Mouse (Mus musculus) stomach, embryonic 16.5 days (tissue): Measurements from ENCODE around the gene Pnpo. TPM values are rescaled to one million over a fixed set of nuclear protein-coding genes. Genes with fewer than 3 reads are reported as not detected.

Source experiments
- ATAC-seq: fragments of 200-750 bp; cut with Nextera tagmentation; 2 replicates; pipeline ENCODE4 v1.8.0; 2017; ENCODE audit warnings: moderate number of reproducible peaks, moderate TSS enrichment; ENCODE audit not compliant: insufficient read depth, low FRiP score
- H3K27ac ChIP-seq: fragments of 300-500 bp; sonication (generic); 2 replicates; pipeline ENCODE4 v1.5.1; 2014; ENCODE audit warnings: low read length
- H3K27me3 ChIP-seq: fragments of 300-500 bp; sonication (generic); 2 replicates; pipeline ENCODE4 v1.6.1; 2014; ENCODE audit warnings: low read length, control low read depth, mixed read lengths; ENCODE audit not compliant: control insufficient read depth, insufficient read depth
- H3K36me3 ChIP-seq: fragments of 300-500 bp; sonication (generic); 2 replicates; pipeline ENCODE4 v1.6.1; 2014; ENCODE audit warnings: low read length; ENCODE audit not compliant: control insufficient read depth, insufficient read depth
- H3K4me1 ChIP-seq: fragments of 300-500 bp; sonication (generic); 2 replicates; pipeline ENCODE4 v1.6.1; 2014; ENCODE audit warnings: low read length, control low read depth, mixed read lengths; ENCODE audit not compliant: control insufficient read depth, insufficient read depth
- H3K4me2 ChIP-seq: fragments of 300-500 bp; sonication (generic); 2 replicates; pipeline ENCODE4 v1.6.1; 2014; ENCODE audit warnings: low read depth, low read length, mixed read lengths
- H3K4me3 ChIP-seq: fragments of 300-500 bp; sonication (generic); replicated peaks from 2 replicates; pipeline ENCODE4 v1.5.1; 2014; ENCODE audit warnings: mild to moderate bottlenecking, low read length
- H3K9ac ChIP-seq: fragments of 300-500 bp; sonication (generic); 2 replicates; pipeline ENCODE4 v1.6.1; 2014; ENCODE audit warnings: low read length
- H3K9me3 ChIP-seq: fragments of 300-500 bp; sonication (generic); replicated peaks from 2 replicates; pipeline ENCODE4 v1.6.1; 2016; ENCODE audit warnings: low read length, control low read depth; ENCODE audit not compliant: control insufficient read depth
- WGBS: fragments of 180-500 bp; shearing (Covaris S2); extraction: QIAGEN DNeasy Blood & Tissue Kit; methylation state at CpG from one replicate; pipeline ENCODE4 v1.1.7; 2014; 5-methylcytosine and 5-hydroxymethylcytosine counted together
- polyA plus RNA-seq: library from polyadenylated mRNA; unstranded; fragments of >200 nt; fragmentation: Nextera tagmentation; extraction: Ambion mirVana; gene quantifications from 2 replicates; pipeline ENCODE4 v1.2.1, GENCODE M21; 2015

Gene Pnpo
- 70.7 and 76.8 TPM in 2 replicates for polyA plus RNA-seq

DNA sequence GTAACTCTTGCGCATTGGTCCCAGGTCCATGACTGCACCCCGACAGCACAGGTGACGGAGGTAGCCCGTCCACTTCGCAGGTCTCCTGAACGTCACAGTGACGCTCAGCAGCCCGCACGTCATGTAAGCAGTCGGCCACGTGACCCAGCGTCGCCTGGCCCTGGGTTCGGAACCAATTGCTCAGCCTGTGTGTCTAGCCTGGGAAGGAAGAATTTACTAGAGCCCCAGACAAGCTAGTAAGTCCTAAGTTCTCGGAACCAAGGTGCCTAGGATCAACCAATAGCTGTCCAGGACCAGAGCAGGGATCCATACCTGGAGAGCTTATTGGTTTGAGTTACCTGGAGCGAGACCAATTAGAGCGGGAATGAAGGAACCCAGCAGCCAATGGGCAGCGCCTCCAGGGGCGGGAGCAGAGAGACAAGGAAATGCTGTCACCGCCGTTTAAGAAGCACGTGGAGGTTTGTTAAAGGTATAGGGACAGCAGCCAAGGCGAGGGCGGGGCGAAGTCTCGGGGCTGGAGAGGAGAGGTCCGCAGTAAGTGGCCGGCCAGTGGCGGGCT lies at the start of gene Pnpo:
TSS of gene Pnpo (minus strand) at position 241 of the 559 bp plus-strand sequence.
- WGBS, result under 1% methylated on average over 29 of the region's 29 CpGs
- Histone ChIP-seq H3K9me3 (no peaks in the 10 kb centered on the region), H3K4me2 (peak within 1 kb of the TSS; percentile 93), H3K27me3 (no peaks in the 10 kb centered on the region), H3K36me3 (no peaks in the 10 kb centered on the region), H3K27ac (peak within 1 kb of the TSS; percentile 72), H3K4me3 (peak within 1 kb of the TSS; percentile 63), H3K4me1 (0 out of 2 replicates have a peak, but pooled peaks cover 11% of the 10 kb centered on the region), H3K9ac (peak within 1 kb of the TSS; percentile 74)
- ATAC-seq, result peak; percentile 95

DNA sequence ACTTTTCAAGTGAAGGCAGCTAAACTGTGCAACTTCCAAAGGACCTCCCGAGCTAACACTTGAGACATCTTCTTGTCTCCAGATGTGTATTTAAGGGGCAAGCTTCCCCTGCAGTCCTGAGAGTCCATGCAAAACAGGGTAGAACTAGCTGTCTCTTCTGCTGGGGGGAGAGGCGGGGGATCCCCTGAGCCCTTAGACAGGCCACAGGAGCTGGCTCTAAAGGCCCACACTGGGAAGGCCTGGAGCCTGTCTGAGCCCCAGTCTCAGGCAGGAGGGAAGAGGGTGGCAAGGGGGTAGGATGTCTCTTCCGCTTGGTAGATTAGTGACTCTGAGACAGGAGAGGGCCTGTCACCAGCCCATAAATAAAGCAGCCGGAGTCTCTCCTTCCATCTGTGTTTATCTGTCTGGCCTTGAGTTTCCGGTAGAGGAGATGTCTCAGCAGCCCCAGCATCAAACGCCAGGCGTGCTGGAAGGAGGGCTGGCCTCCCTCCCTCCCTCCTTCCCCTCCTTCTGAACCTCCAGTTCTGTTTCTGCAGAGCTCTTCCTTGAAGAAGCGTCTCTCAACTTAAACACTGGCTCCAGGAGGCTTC lies 49.0 kb upstream of the Pnpo start:
- H3K27ac ChIP-seq, result peak overlapping the region; percentile 70; the same call in 1 of the 2 replicates
- no peaks in the 10 kb centered on the region for H3K27me3 ChIP-seq
- no peaks in the 10 kb centered on the region for H3K36me3 ChIP-seq
- no peaks in the 10 kb centered on the region for H3K9me3 ChIP-seq
- H3K4me2 ChIP-seq, result no peak overlapping the region
- 38% methylated on average over 8 of the region's 8 CpGs for WGBS
- 0 out of 2 replicates have a peak, but pooled peaks have one; percentile 21 for ATAC-seq
- no peak overlapping the region for H3K9ac ChIP-seq
- no peak overlapping the region for H3K4me3 ChIP-seq
- H3K4me1 ChIP-seq, result peaks cover 15% of the 10 kb centered on the region; the same call in 1 of the 2 replicates

DNA sequence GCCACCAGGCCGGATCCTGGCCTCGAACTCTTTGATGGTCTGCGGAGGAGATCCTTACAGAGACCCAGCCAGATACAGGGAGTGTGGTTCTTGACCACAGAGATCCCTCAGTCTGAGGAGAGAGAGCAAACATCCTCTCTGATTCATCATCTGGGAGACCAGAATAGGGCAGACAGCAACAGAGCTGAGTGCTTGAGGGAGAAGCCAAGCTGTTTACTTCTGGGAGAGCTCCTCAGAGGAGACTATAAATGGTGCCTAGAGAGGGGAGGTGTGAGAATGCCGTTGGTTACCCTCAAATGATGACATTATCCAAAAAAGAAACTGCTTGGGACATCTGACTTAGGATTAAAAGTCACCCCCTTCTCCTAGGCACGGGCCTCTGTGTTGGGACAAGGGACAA lies 47.7 kb upstream of the Pnpo start:
- 69% methylated on average over 5 of the region's 5 CpGs for WGBS
- Histone ChIP-seq H3K4me2 (no peak overlapping the region), H3K27ac (no peak overlapping the region), H3K4me1 (peaks cover 9% of the 10 kb centered on the region; the same call in 1 of the 2 replicates), H3K36me3 (no peaks in the 10 kb centered on the region), H3K27me3 (no peaks in the 10 kb centered on the region; the same call in none of the 2 replicates), H3K9me3 (no peaks in the 10 kb centered on the region), H3K9ac (no peak overlapping the region), H3K4me3 (no peak overlapping the region)
- no peak for ATAC-seq

DNA sequence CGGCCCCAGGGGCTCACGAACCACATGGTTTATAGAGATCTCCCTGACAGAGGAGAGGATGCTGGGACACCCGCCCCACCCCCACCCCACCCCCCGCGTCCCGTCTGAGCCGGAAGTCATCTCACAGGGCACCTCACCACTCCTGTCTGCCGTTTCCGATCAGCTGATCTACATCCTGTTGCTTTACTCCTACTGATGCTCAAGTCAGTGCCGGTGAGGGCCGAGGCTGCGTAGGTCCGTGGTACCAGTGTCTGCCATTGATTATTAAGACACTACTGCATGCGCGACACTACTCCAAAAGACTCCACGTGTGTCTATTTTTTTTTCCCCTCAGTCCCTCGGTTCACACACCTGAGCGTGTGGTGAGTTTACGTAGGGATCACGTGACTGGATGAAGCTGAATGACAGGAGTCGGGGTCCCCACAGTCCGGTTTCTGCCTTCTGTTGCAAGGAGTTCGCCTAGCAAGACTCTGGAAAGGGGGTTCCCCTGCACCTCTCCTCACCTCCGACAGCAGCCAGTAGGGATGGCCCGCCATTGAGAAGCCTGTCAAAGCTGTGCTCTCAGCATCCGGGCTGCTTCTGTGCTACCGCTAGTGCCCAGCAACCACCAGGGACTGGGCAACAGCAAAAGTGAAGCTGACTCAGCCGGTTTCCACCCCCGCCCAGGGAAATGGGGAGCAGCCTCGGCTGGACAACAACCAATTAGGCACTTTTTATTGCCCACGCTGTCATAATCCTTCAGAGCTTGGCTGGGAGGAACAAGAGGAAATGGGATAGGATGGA lies 44.3 kb upstream of the Pnpo start:
- Histone ChIP-seq H3K9ac (peak overlapping the region; percentile 21), H3K27ac (no peak overlapping the region), H3K36me3 (no peaks in the 10 kb centered on the region), H3K4me3 (peak overlapping the region; percentile 12), H3K4me2 (peak overlapping the region; percentile 45), H3K27me3 (no peaks in the 10 kb centered on the region; the same call in none of the 2 replicates), H3K9me3 (no peaks in the 10 kb centered on the region), H3K4me1 (peaks cover 9% of the 10 kb centered on the region; the same call in 1 of the 2 replicates)
- ATAC-seq, result 0 out of 2 replicates have a peak, but pooled peaks have one; percentile 15
- WGBS, result 6% methylated on average over 31 of the region's 31 CpGs

- Histone ChIP-seq H3K27ac (no peak overlapping the region), H3K4me2 (no peak overlapping the region), H3K4me1 (peaks cover 9% of the 10 kb centered on the region; the same call in 1 of the 2 replicates), H3K36me3 (no peaks in the 10 kb centered on the region), H3K4me3 (no peak overlapping the region), H3K9ac (no peak overlapping the region), H3K9me3 (no peaks in the 10 kb centered on the region), H3K27me3 (no peaks in the 10 kb centered on the region; the same call in none of the 2 replicates)
- ATAC-seq, result no peak
- WGBS, result 34% methylated on average over 3 of the region's 3 CpGs
Measured at GRCm38 (mm10) chr11:96986463-96986862, 42.7 kb upstream of the Pnpo start.

GRCm38 (mm10) chr11:96984903-96985302 lies 41.1 kb upstream of the Pnpo start:
- H3K27me3 ChIP-seq, result no peaks in the 10 kb centered on the region; the same call in none of the 2 replicates
- no peak overlapping the region for H3K4me3 ChIP-seq
- H3K4me1 ChIP-seq, result peaks cover 9% of the 10 kb centered on the region; the same call in 1 of the 2 replicates
- H3K9me3 ChIP-seq, result no peaks in the 10 kb centered on the region
- H3K9ac ChIP-seq, result no peak overlapping the region
- WGBS, result 25% methylated on average over 4 of the region's 4 CpGs
- H3K36me3 ChIP-seq, result no peaks in the 10 kb centered on the region
- no peak for ATAC-seq
- no peak overlapping the region for H3K27ac ChIP-seq
- H3K4me2 ChIP-seq, result no peak overlapping the region

- Histone ChIP-seq H3K27ac (no peak within 1 kb of the TSS), H3K9ac (no peak within 1 kb of the TSS), H3K4me3 (no peak within 1 kb of the TSS), H3K9me3 (no peaks in the 10 kb centered on the region), H3K36me3 (no peaks in the 10 kb centered on the region), H3K4me1 (peaks cover 6% of the 10 kb centered on the region), H3K27me3 (no peaks in the 10 kb centered on the region; the same call in none of the 2 replicates), H3K4me2 (no peak within 1 kb of the TSS; the same call in 1 of the 2 replicates)
- WGBS, result 73% methylated on average over 7 of the region's 7 CpGs
- no peak for ATAC-seq
Measured at GRCm38 (mm10) chr11:96982859-96983258, 39.1 kb upstream of the Pnpo start, which contains the start of gene Sp2. Gene Sp2 (minus strand): TSS chr11:96982959.

GRCm38 (mm10) chr11:96982355-96982754 lies 38.6 kb upstream of the Pnpo start:
- Histone ChIP-seq H3K4me3 (no peak overlapping the region), H3K4me1 (peaks cover 4% of the 10 kb centered on the region), H3K27ac (no peak overlapping the region), H3K9me3 (no peaks in the 10 kb centered on the region), H3K4me2 (no peak overlapping the region; the same call in 1 of the 2 replicates), H3K9ac (no peak overlapping the region), H3K36me3 (no peaks in the 10 kb centered on the region), H3K27me3 (no peaks in the 10 kb centered on the region; the same call in none of the 2 replicates)
- ATAC-seq, result no peak
- WGBS, result 3% methylated on average over 7 of the region's 7 CpGs
